20 mouse cellular contexts compared by ENCODE assay signal in the genomic region with DNA sequence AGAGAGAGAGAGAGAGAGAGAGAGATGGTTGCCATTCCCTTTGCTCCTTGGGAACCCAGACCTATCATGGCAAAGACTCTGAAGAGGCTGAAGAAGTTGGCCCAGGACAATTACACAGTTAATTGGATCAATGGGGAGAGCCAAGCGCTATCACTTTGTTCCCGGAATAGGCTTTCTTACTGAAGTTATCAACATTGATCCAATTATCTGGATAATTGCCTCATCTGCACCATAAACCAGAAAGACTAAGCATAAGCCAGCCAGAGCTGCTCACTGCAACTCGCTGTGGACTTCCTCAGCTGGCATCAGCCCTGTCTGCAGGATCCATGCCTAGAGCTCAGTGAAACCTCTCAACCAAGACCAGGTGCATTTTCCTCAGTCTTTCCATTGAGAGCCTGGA. TPM values are rescaled to one million over a fixed set of nuclear protein-coding genes. Genes with fewer than 3 reads are reported as not detected.
"Had no signal": no experiment of that assay in that cellular context is flagged by ENCODE, and none has a peak within 500 bp of the region (broad histone marks: within the 10 kb centered on the region; RNA-seq: fewer than 3 reads in every experiment).

No protein-coding gene starts in this region.

- DNase-seq: lung, adult 18-20 months; lung, embryonic 14.5 days; lung, postnatal 10 days; lung, postnatal 4 days; right cerebral cortex, postnatal 14 days; thymus, adult 2 months; thymus, postnatal 25 days; thymus, postnatal 4 days had no signal

- H3K9me3 ChIP-seq: midbrain, embryonic 10.5 days; midbrain, embryonic 15.5 days; neural tube, embryonic 13.5 days; stomach, embryonic 15.5 days had no signal

- ATAC-seq: midbrain, embryonic 15.5 days had no signal

- H3K36me3 ChIP-seq: midbrain, embryonic 10.5 days; midbrain, embryonic 15.5 days; neural tube, embryonic 13.5 days; stomach, embryonic 15.5 days had no signal

- H3K4me2 ChIP-seq: lung, embryonic 14.5 days; midbrain, embryonic 15.5 days; neural tube, embryonic 13.5 days; stomach, embryonic 15.5 days had no signal

- H3K4me3 ChIP-seq: midbrain, embryonic 10.5 days; midbrain, embryonic 15.5 days; myocyte; neural tube, embryonic 13.5 days; stomach, embryonic 15.5 days had no signal

- H3K27ac ChIP-seq: liver, embryonic 14.5 days; midbrain, embryonic 10.5 days; midbrain, embryonic 15.5 days; neural tube, embryonic 13.5 days; stomach, embryonic 15.5 days; stomach, postnatal 0 days had no signal

- H3K4me1 ChIP-seq: midbrain, embryonic 15.5 days; neural tube, embryonic 13.5 days; stomach, embryonic 15.5 days had no signal

- H3K9ac ChIP-seq: liver, embryonic 14.5 days; lung, embryonic 14.5 days; midbrain, embryonic 15.5 days; neural tube, embryonic 13.5 days; stomach, embryonic 15.5 days had no signal

- H3K27me3 ChIP-seq: midbrain, embryonic 15.5 days; neural tube, embryonic 13.5 days; stomach, embryonic 15.5 days had no signal

RNA-seq across cellular contexts. Expression of gene C8b, which starts 9.5 kb away (rescaled TPM):
- total RNA-seq: megakaryocyte, adult 5-6 weeks; megakaryocyte-erythroid progenitor cell, adult 5-6 weeks; neutrophil, adult 5-6 weeks had no signal
- polyA plus RNA-seq: lung, embryonic 14.5 days; midbrain, embryonic 15.5 days; myocyte; neural tube, embryonic 13.5 days; spleen, adult 2 months; thymus, adult 2 months; urinary bladder, adult 2 months had no signal
